Mouse (Mus musculus) midbrain, embryonic 13.5 days (tissue): ENCODE measurements around the gene Endod1. TPM values are rescaled to one million over a fixed set of nuclear protein-coding genes. Genes with fewer than 3 reads are reported as not detected.

Experiments
- ATAC-seq: fragments of 200-750 bp; cut with Nextera tagmentation; 2 replicates; pipeline ENCODE4 v1.8.0; 2017; ENCODE audit warnings: mild to moderate bottlenecking, moderate TSS enrichment, moderate library complexity
- H3K27ac ChIP-seq: fragments of 300-500 bp; sonication (generic); 2 replicates; pipeline ENCODE4 v1.5.1; 2015; ENCODE audit warnings: inconsistent platforms, mild to moderate bottlenecking, moderate library complexity
- H3K27me3 ChIP-seq: fragments of 300-500 bp; sonication (generic); 2 replicates; pipeline ENCODE4 v1.6.1; 2015; ENCODE audit warnings: mild to moderate bottlenecking, inconsistent platforms
- H3K36me3 ChIP-seq: fragments of 300-500 bp; sonication (generic); 2 replicates; pipeline ENCODE4 v1.6.1; 2015; ENCODE audit warnings: mild to moderate bottlenecking, inconsistent platforms
- H3K4me1 ChIP-seq: fragments of 300-500 bp; sonication (generic); replicated peaks from 2 replicates; pipeline ENCODE4 v1.6.1; 2015; ENCODE audit warnings: inconsistent platforms
- H3K4me2 ChIP-seq: fragments of 300-500 bp; sonication (generic); replicated peaks from 2 replicates; pipeline ENCODE4 v1.6.1; 2015; ENCODE audit warnings: moderate library complexity, mild to moderate bottlenecking, inconsistent platforms
- H3K4me3 ChIP-seq: fragments of 300-500 bp; sonication (generic); replicated peaks from 2 replicates; pipeline ENCODE4 v1.5.1; 2015; ENCODE audit warnings: mild to moderate bottlenecking, inconsistent platforms
- H3K9ac ChIP-seq: fragments of 300-500 bp; sonication (generic); replicated peaks from 2 replicates; pipeline ENCODE4 v1.6.1; 2015; ENCODE audit warnings: mild to moderate bottlenecking, inconsistent platforms
- H3K9me3 ChIP-seq: fragments of 300-500 bp; sonication (generic); 2 replicates; pipeline ENCODE4 v1.6.1; 2016; ENCODE audit warnings: mild to moderate bottlenecking, inconsistent platforms
- WGBS: fragments of 180-500 bp; shearing (Covaris S2); methylation state at CpG from one replicate; pipeline ENCODE4 v1.1.7; 2015; 5-methylcytosine and 5-hydroxymethylcytosine counted together
- polyA plus RNA-seq: library from polyadenylated mRNA; unstranded; fragments of >200 nt; fragmentation: Nextera tagmentation; extraction: Ambion mirVana; gene quantifications from 2 replicates; pipeline ENCODE4 v1.2.1, GENCODE M21; 2015

Endod1 gene
- polyA plus RNA-seq = 9.0 and 11.1 TPM in 2 replicates

DNA sequence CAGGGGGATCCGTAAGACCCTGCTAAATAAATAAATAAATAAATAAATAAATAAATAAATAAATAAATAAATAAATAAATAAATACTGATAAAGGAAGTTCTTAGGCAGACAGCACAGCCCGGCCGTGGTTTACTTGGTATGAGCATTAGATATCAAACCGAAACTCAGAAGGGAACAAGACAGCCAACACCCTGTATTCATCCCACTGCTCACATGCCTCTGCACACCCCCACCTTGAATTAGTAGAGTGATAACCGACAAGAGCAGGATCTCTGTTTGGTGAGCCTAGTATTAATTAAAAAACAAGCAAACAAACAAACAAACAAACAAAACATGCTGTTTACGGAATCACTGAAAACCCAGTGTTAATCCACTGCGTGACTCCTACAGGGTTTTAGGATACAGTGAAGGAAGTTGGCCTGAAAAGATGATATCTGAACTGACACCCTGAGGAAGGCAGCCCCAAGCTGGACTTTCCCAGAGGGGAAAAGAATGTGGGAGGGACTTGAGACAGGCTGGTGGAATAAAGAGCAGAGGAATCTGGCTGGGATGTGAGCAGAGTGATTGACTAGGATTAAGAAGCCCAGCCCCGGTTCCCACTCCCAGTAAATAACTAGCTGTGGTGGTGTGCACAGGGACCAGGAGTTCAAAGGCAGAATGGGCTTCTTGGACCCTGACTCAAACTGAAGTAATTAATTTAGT lies at the start of gene Endod1:
Gene Endod1, minus strand, starts transcription at position 155 of the 703 bp plus-strand sequence.
- H3K4me1 ChIP-seq = peaks cover 17% of the 10 kb centered on the region
- WGBS = 2% methylated on average over 8 of the region's 8 CpGs
- peak; percentile 74 for ATAC-seq

DNA sequence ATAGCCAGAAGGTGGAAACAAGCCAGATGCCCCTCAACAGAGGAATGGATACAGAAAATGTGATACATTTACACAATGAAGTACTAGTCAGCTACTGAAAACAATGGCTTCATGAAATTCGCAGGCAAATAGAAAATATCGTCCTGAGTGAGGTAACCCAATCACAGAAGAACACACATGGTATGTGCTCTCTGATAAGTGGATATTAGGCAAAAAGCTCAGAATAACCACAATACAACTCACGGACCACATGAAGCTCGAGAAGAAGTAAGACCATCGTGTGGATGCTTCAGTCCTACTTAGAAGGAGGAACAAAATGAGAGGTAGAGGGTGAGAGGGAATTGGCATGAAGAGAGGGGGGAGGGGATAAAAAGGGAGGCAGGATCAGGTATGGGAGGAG lies 27.8 kb upstream of the Endod1 start:
- Histone ChIP-seq H3K36me3 (no peaks in the 10 kb centered on the region), H3K9ac (no peak overlapping the region), H3K27ac (no peak overlapping the region), H3K27me3 (no peaks in the 10 kb centered on the region), H3K4me3 (no peak overlapping the region), H3K9me3 (no peaks in the 10 kb centered on the region), H3K4me1 (no peaks in the 10 kb centered on the region), H3K4me2 (no peak overlapping the region)
- 92% methylated on average over 5 of the region's 5 CpGs for WGBS
- no peak for ATAC-seq

More for the DNA sequence above, at the start of gene Endod1:
- no peaks in the 10 kb centered on the region for H3K36me3 ChIP-seq
- H3K4me2 ChIP-seq = peak within 1 kb of the TSS; percentile 89
- no peaks in the 10 kb centered on the region for H3K9me3 ChIP-seq
- H3K27ac ChIP-seq = peak within 1 kb of the TSS; percentile 82
- H3K9ac ChIP-seq = peak within 1 kb of the TSS; percentile 84
- H3K27me3 ChIP-seq = peaks cover 11% of the 10 kb centered on the region; the same call in 1 of the 2 replicates
- peak within 1 kb of the TSS; percentile 65 for H3K4me3 ChIP-seq

DNA sequence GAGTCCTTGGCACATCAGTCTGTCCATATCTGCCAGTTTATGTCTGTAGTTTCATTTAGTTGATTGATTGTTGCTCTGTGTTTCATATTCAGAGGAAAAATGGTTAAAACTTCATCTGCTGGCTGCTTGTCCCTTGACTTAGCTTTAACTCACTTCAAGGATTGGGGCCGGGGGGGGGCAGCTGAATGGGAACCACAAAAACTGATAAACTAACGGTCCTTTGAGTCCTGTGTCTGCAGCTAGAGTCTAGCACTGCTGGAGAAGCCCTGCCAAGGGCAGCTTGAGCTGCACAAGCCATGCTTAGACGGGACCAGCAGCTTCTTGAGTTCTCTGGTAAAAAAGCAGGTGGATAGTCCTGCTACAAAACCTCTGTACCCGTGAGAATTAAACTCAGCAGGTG lies 26.7 kb upstream of the Endod1 start:
- no peaks in the 10 kb centered on the region for H3K9me3 ChIP-seq
- H3K4me3 ChIP-seq = no peak overlapping the region
- WGBS = 78% methylated on average over 4 of the region's 4 CpGs
- no peak for ATAC-seq
- H3K9ac ChIP-seq = no peak overlapping the region
- no peaks in the 10 kb centered on the region for H3K4me1 ChIP-seq
- H3K27me3 ChIP-seq = no peaks in the 10 kb centered on the region
- no peak overlapping the region for H3K4me2 ChIP-seq
- no peak overlapping the region for H3K27ac ChIP-seq
- no peaks in the 10 kb centered on the region for H3K36me3 ChIP-seq

DNA sequence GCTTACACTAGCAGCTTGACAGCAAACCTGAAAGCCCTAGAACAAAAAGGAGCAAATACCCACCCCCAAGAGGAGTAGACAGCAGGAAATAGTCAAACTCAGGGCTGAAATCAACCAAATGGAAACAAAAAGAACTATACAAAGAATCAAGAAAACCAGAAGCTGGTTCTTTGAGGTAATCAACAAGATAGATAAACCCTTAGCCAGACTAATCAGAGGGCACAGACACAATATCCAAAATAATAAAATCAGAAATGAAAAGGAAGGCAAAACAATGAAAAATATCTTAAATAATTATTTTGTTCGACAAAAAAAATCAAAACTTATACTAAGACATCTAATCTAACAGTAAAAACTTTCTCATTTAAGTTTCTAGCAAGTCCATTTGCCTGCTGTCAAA lies 24.7 kb upstream of the Endod1 start:
- no peaks in the 10 kb centered on the region for H3K36me3 ChIP-seq
- no peak overlapping the region for H3K9ac ChIP-seq
- no peaks in the 10 kb centered on the region for H3K9me3 ChIP-seq
- no peaks in the 10 kb centered on the region for H3K27me3 ChIP-seq
- no peak overlapping the region for H3K4me3 ChIP-seq
- no peak overlapping the region for H3K27ac ChIP-seq
- 73% methylated on average over 1 of the region's 1 CpGs for WGBS
- no peak for ATAC-seq
- H3K4me2 ChIP-seq = no peak overlapping the region
- no peaks in the 10 kb centered on the region for H3K4me1 ChIP-seq

DNA sequence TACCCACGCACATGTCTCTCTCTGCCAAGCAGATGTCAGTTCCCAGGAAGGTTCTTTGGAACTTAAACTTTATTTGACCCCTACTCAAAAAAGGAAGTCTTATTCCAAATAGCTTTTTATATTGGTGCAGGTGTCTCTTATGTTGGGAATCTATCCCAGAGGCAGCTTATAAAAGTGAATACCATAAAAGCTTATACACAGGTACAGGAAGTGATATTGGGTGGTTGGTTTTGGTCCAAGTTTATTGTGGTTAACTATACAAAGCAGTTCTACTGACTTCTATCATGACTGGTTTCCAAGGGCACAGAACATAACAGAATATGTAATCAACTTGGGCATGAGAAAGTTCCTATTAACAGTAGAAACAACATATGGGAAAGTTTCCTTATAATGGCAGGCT lies 20.8 kb upstream of the Endod1 start:
- no peaks in the 10 kb centered on the region for H3K9me3 ChIP-seq
- WGBS = 89% methylated on average over 1 of the region's 1 CpGs
- H3K27me3 ChIP-seq = no peaks in the 10 kb centered on the region
- no peaks in the 10 kb centered on the region for H3K36me3 ChIP-seq
- no peak overlapping the region for H3K4me2 ChIP-seq
- no peak for ATAC-seq
- H3K4me3 ChIP-seq = no peak overlapping the region
- no peak overlapping the region for H3K9ac ChIP-seq
- H3K27ac ChIP-seq = no peak overlapping the region
- no peaks in the 10 kb centered on the region for H3K4me1 ChIP-seq

DNA sequence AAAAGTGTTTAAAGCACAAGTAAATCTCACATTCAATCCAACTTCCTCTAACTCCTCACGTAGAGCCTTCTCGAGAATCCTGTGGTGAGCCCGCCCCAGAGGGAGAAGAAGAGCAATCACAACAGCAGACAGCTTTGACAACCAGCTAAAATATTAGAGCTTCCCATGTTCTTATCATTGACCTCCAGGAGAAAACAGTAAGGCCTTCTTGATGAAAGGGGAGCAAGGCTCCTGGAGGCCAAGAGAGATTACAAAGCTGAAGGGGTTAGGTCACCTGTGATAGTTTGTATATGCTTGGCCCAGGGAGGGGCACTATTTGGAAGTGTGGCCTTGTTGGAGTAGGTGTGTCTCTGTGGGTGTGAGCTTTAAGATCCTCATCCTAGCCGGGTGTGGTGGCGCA lies 19.1 kb upstream of the Endod1 start:
- WGBS = 89% methylated on average over 5 of the region's 5 CpGs
- H3K27ac ChIP-seq = no peak overlapping the region
- H3K9ac ChIP-seq = no peak overlapping the region
- H3K27me3 ChIP-seq = no peaks in the 10 kb centered on the region
- no peaks in the 10 kb centered on the region for H3K36me3 ChIP-seq
- no peaks in the 10 kb centered on the region for H3K4me1 ChIP-seq
- no peak overlapping the region for H3K4me2 ChIP-seq
- no peaks in the 10 kb centered on the region for H3K9me3 ChIP-seq
- ATAC-seq = no peak
- no peak overlapping the region for H3K4me3 ChIP-seq

DNA sequence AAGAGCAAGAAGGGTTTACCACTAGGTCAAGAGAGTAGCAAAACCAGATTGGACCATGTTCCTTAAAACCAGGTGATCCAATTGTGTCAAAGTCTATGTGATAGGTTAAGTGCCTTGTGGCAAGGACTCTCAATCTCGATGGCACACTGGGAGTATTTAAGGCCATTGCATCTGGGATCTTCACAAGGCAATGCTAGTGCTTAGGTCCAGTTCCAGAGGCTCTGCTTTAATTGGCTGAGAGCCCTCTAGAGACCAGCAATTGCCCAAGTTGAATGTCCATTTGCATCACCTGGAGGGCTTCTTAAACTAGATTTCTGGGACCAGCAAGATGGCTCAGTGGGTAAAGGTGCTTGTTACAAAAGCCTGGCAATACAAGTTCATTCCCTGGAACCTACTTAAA lies 17.6 kb upstream of the Endod1 start:
- Histone ChIP-seq H3K27me3 (no peaks in the 10 kb centered on the region), H3K9ac (no peak overlapping the region), H3K4me1 (no peaks in the 10 kb centered on the region), H3K27ac (no peak overlapping the region), H3K4me2 (no peak overlapping the region), H3K9me3 (no peaks in the 10 kb centered on the region), H3K4me3 (no peak overlapping the region), H3K36me3 (no peaks in the 10 kb centered on the region)
- no peak for ATAC-seq
- 85% methylated on average over 1 of the region's 1 CpGs for WGBS

DNA sequence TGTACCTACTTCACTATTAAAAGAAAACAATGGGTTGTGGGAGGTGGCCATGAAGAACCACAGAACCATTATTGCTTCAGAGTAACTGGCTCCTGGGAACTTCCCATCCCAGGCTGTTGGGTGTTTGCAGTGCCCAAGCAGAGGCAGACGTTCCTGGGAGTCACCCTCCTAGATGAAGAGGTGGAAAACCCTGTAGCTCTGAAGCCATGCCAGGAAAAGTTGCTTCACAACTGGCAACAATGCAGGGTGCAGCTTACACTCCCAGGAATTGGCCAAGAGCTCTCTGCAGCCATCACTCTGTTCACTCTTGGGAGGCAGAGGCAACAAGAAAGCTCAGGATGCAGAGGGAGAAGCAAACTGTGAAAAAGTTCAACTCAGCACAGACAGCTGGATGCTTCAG lies 16.8 kb upstream of the Endod1 start:
- 67% methylated on average over 1 of the region's 1 CpGs for WGBS

DNA sequence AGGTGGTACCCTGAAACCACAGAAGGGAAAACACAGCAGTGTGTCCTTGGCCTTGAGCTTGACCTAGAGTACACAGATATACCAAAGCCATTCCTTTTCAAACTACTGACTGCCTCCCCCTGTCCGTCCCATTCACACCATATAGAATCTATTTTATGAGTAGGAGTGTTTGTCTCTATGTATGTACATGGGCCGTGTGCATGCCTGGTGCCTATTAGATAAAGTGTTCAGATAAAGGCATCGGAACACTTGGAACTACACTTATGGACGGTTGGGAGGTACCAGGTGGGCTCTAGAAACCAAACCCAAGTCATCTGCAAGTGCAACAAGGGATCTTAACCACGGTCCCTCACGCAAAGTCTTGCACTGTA lies 16.1 kb upstream of the Endod1 start:
- Histone ChIP-seq H3K4me2 (no peak overlapping the region), H3K9ac (no peak overlapping the region), H3K4me1 (no peaks in the 10 kb centered on the region), H3K4me3 (no peak overlapping the region), H3K36me3 (no peaks in the 10 kb centered on the region), H3K27ac (no peak overlapping the region), H3K27me3 (no peaks in the 10 kb centered on the region), H3K9me3 (no peaks in the 10 kb centered on the region)
- no peak for ATAC-seq
- 93% methylated on average over 6 of the region's 6 CpGs for WGBS

More for the DNA sequence above, 16.8 kb upstream of the Endod1 start:
- Histone ChIP-seq H3K4me3 (no peak overlapping the region), H3K27me3 (no peaks in the 10 kb centered on the region), H3K9me3 (no peaks in the 10 kb centered on the region), H3K9ac (no peak overlapping the region), H3K4me2 (no peak overlapping the region), H3K36me3 (no peaks in the 10 kb centered on the region), H3K27ac (no peak overlapping the region), H3K4me1 (no peaks in the 10 kb centered on the region)
- ATAC-seq = no peak

DNA sequence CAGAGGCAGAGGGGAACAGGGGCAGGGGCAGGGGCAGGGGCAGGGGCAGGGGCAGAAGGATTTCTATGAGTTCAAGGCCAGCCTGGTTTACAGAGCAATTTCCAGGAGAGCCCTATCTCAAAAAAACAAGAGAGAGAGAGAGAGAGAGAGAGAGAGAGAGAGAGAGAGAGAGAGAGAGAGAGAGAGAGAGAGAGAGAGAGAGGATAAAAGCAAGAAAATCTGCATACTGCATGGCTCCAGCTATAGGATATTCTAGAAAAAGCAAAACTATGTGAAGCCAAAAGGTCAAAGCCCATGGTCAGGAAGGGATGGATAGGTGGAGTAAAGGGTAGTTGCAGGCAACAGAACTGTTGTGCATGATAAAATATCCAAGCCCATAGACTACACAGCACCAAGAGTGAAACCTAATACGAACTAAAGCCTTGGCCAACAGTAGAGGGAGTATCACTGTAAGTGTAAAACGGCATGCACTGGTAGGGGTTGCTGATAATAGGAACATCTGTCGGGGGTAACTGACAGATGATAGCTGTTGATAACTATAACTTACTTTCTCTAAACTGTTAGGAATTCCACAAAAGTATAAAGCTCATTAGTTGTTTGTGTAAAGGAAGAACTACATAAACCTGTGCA lies 15.6 kb upstream of the Endod1 start:
- no peaks in the 10 kb centered on the region for H3K27me3 ChIP-seq
- no peaks in the 10 kb centered on the region for H3K4me1 ChIP-seq
- no peaks in the 10 kb centered on the region for H3K9me3 ChIP-seq
- no peaks in the 10 kb centered on the region for H3K36me3 ChIP-seq
- 88% methylated on average over 3 of the region's 3 CpGs for WGBS
- H3K9ac ChIP-seq = no peak overlapping the region
- no peak overlapping the region for H3K4me2 ChIP-seq
- no peak overlapping the region for H3K4me3 ChIP-seq
- no peak for ATAC-seq
- no peak overlapping the region for H3K27ac ChIP-seq

DNA sequence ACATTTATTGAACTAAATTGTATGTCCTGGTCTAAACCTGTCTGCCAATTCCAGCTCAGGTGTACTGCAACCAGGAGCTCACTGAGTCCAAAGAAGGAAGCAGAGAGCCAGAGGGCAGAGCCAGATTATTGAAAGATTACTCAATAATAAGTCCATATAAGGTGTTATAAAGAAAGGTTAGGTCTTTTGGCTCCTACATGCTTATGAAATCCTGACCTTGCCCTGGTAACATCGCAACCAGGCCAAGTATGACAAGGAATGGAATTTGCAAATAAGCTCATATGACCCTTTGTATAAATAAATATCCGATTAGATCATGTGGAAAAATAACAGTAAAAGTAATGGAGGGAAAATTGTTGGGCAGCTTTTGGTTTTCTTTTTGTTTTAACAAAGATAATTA lies 14.8 kb upstream of the Endod1 start:
- Histone ChIP-seq H3K27me3 (no peaks in the 10 kb centered on the region), H3K27ac (no peak overlapping the region), H3K4me1 (no peaks in the 10 kb centered on the region), H3K9ac (no peak overlapping the region), H3K4me3 (no peak overlapping the region), H3K4me2 (no peak overlapping the region), H3K9me3 (no peaks in the 10 kb centered on the region), H3K36me3 (no peaks in the 10 kb centered on the region)
- WGBS = 84% methylated on average over 2 of the region's 2 CpGs
- no peak for ATAC-seq

DNA sequence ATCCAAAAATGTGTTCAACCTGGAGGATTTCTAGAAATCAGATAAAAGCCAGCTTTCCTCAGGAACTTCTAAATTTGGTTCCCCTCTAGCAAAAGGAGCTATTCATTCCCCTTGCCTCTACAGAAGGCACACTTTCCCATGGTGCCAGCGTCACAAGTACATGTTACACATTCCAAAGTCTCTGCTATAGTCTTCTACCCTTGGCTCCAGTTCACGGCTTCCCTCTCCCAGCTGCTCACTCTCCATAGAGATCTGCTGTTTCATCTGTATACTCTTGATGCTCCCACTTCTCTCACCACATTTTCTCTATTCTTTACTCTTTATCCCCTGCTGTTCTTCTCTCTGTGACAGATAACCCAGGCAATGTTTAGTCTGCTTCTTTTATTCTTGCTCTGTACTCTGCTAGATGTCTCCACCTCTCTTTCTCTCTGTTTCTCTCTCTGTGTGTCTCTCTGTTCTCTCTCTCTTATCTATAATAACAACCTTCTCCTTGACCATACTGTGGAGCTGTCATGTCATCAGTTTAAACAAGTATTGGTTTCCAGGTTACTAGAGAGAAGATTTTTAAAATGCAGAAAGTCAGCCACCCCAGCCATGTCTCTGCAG lies 13.8 kb upstream of the Endod1 start:
- H3K9me3 ChIP-seq = no peaks in the 10 kb centered on the region
- no peak overlapping the region for H3K27ac ChIP-seq
- H3K4me2 ChIP-seq = no peak overlapping the region
- 48% methylated on average over 2 of the region's 2 CpGs for WGBS
- H3K9ac ChIP-seq = no peak overlapping the region
- no peaks in the 10 kb centered on the region for H3K27me3 ChIP-seq
- no peaks in the 10 kb centered on the region for H3K4me1 ChIP-seq
- no peak overlapping the region for H3K4me3 ChIP-seq
- ATAC-seq = no peak
- no peaks in the 10 kb centered on the region for H3K36me3 ChIP-seq
